Mouse (Mus musculus): ENCODE data around the gene Smc4.
"Not testable (repeated sequence)": the region's sequence is repeated elsewhere in the genome, so short reads cannot be mapped to it uniquely, and the experiment has no call there.

Gene Smc4

DNA sequence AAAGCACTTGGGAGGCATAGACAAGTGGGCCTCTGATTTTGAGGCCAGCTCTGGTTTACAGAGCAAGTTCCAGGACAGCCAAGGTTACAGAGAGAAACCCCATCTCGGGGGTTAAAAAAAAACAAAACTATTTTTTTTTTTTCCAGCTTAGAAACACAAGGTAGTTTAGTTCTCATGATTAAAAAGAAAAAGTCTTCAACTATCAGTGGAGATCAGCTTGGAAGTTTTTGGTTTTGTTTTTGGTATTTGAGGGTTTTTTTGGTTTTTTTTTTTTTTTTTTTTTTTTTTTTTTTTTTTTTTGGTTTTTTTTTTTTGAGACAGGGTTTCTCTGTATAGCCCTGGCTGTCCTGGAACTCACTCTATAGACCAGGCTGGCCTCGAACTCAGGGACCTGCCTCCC, 14.1 kb downstream of the Smc4 start:
- not testable (repeated sequence) for DNase-seq

DNA sequence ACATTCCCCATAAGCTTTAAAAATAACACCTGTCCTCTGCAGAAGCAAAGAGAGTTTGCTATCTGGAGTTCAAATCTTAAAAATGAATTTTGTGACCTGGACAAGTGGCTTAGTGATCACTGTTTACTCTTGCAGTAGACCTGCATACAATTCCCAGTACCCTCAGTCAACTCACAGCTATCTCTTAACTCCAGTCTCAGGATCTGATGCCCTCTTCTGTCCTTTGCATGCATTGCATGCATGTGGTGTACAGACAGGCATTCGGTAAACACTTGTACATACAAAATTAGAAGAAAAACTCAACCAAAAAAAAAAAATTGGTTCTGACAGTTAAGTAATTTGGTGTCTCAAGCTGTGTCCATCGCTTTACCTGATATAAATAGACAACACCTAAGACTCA, 15.7 kb downstream of the Smc4 start:
- peak in 1 of 2 experiments; percentile 23 for DNase-seq

DNA sequence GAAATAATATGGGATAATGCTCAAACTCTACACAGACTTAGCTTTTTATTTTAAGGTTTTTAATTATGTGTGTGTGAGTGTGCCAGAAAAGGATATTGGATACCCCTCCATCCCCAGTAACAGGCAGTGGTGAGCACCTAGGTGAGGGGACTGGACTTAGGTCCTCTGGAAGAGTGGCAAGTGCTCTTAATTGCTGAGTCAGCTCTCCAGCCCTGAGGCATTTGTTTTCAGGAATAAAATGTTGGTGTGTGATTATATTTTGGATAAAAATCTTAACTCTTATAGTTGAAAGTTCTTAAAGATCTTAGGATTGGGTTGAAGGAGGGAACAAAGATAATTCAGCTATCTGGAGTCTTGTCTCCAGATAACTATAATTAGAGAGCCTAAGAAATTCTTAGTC, 16.2 kb downstream of the Smc4 start:
- DNase-seq = no peak

DNA sequence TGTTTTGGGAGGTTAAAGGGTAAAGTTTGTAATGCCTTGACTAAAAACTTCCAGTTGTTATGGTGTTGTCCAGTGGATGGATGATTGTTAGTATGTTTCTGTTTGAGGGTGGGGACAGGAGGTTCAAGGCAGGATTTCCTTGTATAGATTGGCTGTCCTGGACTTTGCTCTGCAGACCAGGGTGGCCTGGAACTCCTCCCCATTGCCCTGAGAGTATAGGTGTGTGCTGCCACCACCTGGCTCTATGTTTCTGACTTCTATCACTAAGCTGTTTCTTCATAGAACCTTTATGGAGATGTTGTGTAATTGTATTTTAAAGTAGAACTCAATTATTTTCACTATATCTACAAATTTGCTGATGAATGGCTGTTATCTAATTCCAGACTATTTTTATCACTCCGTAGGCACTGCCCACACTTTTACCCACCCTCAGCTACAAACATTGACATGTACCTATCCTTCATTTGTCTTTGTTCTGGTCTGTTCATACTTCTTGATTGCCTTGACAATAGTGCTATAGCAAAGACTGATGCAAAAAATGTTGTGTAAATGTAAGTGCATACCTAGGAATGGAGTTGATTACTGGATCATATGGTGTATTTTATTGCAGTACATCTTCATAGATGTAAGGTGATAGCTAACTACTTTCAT, 21.7 kb downstream of the Smc4 start:
- DNase-seq = peak in 1 of 2 experiments; percentile 10

DNA sequence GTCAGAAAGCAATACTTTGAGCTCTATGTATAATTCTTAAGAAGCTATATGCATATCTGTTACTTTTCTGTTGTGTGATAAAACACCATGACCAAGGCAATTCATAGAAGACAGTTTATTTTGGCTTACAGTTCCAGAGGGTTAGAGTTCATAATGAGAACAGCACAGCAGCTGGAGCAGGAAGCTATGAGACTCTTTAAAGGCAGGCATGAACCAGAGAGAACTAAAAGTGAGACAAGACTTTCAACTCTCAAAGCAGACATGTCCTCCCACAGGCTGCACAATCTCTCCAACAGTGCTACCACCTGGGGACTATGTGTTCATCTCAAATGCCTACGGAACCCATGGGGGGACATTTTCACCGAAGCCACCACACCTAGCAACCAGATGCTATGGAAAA, 35.6 kb downstream of the Smc4 start:
- no peak for DNase-seq

DNA sequence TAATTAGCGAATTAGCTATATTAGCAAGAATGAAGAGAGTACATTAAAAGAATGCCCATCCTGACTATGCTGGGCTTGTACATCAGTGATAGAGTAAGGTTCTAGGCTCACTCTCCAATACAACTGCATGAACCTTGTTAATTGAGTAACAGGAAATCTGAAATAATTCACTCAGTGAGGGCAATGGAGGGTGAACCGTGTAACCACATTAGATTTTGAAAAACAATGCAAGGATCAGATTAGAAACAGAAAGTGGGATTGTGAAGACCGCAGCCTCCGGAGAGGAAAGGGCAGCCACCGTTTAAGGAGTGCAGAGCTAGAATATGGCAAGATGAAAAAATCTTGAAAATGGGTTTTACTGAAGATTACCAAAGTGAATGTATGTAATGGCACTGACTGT, 36.8 kb downstream of the Smc4 start:
- DNase-seq = no peak

DNA sequence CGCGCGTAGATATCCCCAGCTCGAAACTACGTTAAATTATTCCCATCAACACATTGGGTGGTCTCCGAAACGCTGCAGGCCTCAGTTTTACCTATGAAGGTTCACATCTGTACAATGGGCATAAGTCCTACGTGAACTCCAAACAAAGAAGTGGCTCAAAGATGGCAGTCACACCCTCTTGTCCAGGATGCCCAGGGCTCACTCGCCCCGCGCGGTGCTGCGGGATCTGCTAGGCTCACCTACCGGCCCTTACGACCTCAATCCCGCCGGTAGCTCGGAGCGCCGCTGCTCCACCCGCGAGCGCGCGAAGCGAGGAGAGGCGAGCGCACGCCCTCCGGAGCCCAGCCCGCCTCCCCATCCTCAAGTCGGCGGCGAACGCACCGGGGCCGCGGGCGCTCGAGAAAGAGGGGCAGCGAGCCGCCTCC, 39.6 kb downstream of the Smc4 start:
- DNase-seq = no peak

DNA sequence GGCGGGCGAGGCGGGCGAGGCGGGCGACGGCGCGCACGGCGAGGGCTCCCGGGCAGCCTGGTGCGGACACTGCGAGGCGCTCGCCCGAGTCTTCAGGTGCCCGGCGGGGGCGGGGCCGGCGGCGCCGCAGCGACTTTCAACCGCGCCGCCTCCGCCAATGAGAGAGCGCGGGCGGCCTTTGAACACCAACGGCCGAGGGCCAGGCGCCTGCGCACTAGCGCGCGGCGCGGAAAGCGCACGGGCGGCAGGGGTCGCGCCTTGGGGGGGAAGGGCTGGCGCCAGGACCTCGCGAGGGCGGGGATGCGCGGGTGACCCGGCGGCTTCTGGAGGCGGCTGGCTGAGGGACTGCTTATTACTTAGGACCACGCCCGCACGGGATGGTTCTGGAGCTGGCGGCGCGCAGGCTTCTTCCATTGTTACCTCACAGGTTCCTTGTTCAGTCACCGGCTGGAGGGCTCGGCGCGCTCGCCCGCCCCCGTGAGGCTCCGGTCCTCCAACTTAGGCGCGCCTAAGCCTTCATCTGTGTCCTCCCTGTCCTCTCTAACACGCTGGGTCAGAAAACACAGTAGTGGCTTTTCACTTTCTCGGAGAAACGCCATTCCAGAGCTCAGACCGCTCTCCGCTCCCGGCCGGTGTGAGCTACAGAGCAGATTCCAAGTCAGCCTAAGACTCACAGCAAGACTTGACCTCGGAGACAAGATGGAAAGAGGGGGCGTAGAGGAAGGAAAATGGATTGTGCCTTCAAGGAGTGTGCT, 40.3 kb downstream of the Smc4 start, which contains the start of gene Trim59:
Trim59 (minus strand) TSS at position 111 of the 755 bp plus-strand sequence.
- DNase-seq = peak; percentile 92 to 96

DNA sequence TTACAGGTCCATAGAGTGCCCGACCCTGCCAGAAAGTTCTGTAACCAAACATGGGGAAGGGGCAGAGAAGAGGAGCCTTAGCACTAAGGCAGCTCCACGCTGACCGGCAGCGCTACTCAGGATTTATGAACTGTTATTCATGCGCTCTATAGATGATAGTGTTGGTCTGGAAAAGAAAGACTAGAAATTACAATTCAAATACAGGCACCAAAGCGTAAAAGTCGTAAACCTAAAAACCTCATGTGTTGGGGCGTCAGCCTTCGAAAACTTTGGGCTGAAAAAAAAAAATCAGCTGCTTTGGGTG, 40.8 kb downstream of the Smc4 start:
- no peak for DNase-seq

DNA sequence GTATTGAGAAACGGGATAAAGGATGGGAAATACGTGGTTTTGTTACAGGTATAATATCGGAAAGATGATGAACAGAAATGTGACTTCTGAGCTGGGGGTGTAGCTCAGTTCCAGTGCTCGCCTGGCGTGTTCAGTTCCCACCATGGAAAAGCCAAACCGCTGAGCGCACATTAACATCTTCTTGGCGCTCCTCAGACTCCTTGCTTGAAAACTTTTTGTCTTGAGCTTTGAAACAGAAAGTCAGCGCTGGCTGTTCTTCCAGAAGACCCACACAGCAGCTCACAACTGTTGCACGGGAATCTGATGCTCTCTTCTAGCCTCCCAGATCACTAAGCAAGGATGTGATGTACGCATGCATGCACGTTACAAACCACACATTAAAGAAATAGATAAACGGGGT, 41.2 kb downstream of the Smc4 start:
- peak; percentile 10 to 26 for DNase-seq

DNA sequence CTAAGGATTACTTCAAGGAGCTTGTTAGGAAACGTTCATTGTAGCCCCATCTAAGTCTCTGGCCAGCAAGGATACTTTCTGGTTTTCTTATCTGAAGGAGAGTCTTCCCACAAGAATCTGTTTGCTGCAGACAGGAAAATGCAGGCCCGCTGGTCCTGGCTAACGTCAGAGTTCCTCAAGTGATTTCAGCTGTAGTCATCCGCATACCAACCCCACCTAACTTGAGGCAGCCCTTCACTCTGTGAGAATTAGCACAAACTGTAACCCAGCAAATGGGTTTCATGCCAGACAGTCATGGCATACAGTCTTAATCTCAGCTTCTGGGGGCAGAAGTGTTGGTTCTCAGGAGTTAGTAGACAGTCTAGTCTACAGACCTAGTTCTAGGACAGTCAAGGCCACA, 42.0 kb downstream of the Smc4 start:
- no peak for DNase-seq

DNA sequence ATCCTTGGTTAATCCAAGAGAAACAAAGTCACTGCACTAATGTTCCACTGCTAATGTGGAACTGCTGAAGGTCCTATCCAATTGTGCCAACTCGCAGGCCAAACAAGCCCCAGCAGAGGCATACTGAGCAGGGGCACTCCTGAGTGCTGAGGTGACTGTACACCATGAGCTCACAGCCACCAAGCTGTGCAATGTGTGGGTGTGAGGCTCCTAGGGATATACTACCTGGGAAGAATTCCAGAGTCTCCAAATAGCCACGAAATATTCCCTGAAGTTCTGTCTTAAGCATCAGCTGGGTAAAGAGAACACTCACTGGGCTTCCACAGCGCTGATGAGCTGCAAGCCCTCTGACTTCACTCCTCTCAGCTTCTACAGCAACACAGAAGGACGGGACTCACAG, 43.1 kb downstream of the Smc4 start:
- DNase-seq = no peak

DNA sequence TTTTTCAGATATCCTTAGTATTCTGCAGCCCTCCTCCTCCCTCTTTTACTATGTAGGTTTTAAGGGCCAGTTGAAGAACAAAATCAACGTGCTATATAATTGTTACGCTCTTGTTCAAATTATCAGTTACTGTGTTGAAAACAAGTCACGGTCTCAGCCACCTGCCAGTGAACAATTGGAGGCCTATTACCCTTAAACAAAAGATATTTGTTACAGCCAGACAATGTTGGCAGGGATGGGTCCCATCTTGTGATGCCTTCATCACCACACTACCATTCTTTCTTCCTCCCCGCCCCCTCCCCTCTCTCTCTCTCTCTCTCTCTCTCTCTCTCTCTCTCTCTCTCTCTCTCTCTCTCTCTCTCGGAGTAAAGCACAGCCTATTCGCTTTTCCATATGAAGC, 44.5 kb downstream of the Smc4 start:
- no peak for DNase-seq

DNA sequence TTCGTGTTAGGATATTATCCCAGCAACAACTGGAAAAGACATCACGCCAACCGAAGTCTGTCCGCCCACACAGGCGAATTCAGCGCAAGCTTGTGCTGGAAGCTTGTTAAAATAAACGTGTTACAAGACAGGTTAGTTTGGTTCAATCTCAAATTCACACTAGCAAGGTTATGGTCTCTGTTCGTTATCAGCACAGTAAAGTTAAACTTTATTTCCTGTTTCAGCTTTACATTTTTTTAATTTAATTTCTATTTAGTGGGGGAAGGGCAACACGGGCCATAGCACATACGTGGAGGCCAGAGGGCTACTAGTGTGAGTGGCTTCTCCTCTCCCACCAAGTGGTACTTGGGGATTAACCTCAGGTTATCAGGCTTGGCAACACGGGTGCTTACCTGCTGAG, 47.4 kb downstream of the Smc4 start:
- DNase-seq = no peak

DNA sequence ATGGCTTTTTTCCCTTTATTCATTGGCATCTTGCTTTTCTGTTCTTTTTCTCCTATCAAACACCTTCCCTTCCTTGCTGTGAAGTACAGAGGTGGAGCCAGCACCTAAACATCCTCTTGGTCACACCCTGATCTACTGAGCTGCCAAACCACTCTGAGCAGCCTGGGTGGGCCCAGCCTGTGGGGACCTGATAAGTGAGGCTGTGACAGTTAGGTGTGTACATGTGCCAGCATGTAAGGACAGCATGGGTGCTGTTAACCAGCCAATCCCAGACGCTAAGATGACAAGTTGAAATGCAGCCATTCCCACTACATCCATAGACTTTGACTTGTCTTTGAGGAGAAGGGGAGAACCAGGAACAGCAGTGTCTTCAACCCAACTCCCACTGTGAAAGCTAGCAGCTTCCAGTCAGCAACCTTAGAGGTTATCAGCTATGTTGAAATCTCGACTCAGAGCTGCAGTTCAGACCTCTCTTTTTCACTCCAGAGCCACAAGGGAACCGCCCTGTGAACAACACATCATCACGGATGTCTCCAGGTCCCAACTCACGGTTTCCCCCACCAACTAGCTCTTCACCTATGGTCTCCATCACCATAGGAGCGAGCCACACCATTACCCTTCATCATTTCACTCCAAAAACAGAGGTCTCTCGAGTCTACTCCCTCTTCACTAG, 50.4 kb downstream of the Smc4 start:
- DNase-seq = no peak

DNA sequence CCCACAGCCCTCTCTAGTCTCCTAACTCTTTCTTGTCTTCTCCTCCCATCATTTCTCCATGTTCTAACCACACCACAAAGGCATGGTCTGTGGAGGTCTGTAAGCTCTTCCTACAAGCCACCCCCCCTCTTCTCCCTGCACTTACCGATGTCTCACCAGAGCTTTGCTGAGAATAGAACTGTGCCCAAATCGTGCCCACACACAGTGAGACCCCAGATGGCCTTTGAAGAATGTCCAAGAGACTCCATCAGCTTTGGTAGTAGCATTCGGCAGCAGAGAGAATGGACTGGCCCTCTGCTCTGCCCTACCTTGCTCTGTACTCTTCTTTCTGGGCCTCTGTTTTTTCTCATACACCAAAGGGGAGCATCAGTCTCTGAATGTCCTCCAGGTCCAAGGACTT, 51.3 kb downstream of the Smc4 start:
- DNase-seq = no peak

DNA sequence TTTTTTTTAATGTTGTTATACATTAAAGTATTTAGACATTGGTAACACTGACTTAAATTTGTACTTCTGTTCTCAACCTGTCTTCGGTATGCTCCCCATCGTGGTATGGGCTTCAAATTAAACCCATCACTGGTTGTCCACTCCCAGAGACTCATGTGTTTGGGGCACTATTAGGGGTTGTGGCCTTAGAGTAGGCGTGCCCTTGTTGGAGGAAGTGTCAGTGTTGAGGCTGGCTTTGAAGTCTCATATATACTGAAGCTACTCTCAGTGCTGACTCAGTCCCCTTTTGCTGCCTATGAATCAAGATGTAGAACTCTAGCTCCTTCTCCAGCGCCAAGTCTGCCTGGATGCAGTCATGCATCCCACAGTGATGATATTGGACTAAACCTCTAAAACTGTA, 56.1 kb downstream of the Smc4 start:
- DNase-seq = no peak

DNA sequence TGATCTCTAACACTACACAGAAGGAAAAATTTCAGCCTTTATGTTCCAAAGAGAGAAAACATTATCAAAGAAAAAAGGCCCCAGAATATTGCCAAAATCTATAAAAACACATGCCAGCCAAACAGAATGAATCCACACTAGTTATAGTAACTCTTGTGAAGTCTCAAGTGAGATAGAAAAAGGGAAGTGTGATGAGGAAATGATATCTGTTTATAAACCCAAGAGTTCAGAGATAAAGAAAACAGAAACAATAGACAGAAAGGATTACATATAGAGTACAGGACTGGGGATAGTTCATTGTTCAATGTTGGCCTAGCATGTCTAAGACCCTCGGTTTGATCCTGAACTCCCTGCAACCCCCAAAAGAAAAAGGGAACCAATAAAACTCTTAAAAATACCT, 58.2 kb downstream of the Smc4 start:
- DNase-seq = no peak

DNA sequence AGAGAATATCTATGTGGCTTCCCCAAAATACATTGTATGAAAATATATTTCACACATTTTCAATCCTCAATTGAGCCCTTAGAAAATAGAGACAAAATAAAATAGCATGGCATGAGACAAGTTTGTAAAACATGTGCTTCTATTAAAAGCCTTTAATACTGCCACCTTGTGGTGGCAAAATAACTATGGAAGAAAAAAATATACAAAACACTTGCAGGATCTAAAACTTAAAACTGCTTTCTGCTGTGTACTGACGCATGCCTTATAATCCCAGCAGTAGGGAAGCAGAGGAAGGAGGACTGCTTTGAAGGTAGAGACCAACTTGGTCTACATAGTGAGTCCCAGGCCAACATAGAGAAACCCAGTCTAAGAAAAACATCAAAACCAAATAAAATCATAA, 59.5 kb downstream of the Smc4 start:
- no peak for DNase-seq
